Mouse (Mus musculus) limb, embryonic 10.5 days (tissue): ENCODE measurements at regions not wholly inside any gene's neighbourhood (a gene's known extent, or its start where the extent isn't known, plus 50 kb on each side); places are given as distances from the start of the nearest gene placed in this dataset.

Source experiments
- DNase-seq: peaks from one replicate; pipeline ENCODE4 v3.0.0-alpha.2; 2017; ENCODE audit warnings: low spot score
- H3K27ac ChIP-seq: fragments of 300-500 bp; sonication (generic); 2 replicates; pipeline ENCODE4 v1.5.1; 2016; ENCODE audit warnings: mild to moderate bottlenecking
- H3K27me3 ChIP-seq: fragments of 300-500 bp; sonication (generic); 2 replicates; pipeline ENCODE4 v1.6.1; 2016; ENCODE audit warnings: low read depth, mild to moderate bottlenecking; ENCODE audit not compliant: poor library complexity, severe bottlenecking
- H3K36me3 ChIP-seq: fragments of 300-500 bp; sonication (generic); 2 replicates; pipeline ENCODE4 v1.6.1; 2016; ENCODE audit warnings: mild to moderate bottlenecking, moderate library complexity
- H3K4me1 ChIP-seq: fragments of 300-500 bp; sonication (generic); 2 replicates; pipeline ENCODE4 v1.6.1; 2016
- H3K4me3 ChIP-seq: fragments of 300-500 bp; sonication (generic); 2 replicates; pipeline ENCODE4 v1.5.1; 2016; ENCODE audit warnings: mild to moderate bottlenecking, moderate library complexity
- H3K9me3 ChIP-seq: fragments of 300-500 bp; sonication (generic); replicated peaks from 2 replicates; pipeline ENCODE4 v1.6.1; 2016; ENCODE audit warnings: mild to moderate bottlenecking
- WGBS: fragments of 180-500 bp; shearing (Covaris S2); methylation state at CpG from one replicate; pipeline ENCODE4 v1.1.7; 2016; 5-methylcytosine and 5-hydroxymethylcytosine counted together

- no peaks in the 10 kb centered on the region for H3K4me1 ChIP-seq
- no peak for DNase-seq
- no peaks in the 10 kb centered on the region for H3K9me3 ChIP-seq
- no peak overlapping the region for H3K27ac ChIP-seq
- H3K27me3 ChIP-seq, result no peaks in the 10 kb centered on the region
- no peaks in the 10 kb centered on the region for H3K36me3 ChIP-seq
- H3K4me3 ChIP-seq, result no peak overlapping the region
Observed at GRCm38 (mm10) chr11:25421486-25421885, 789.1 kb downstream of the 5730522E02Rik start.

- Histone ChIP-seq H3K4me1 (no peaks in the 10 kb centered on the region), H3K27ac (no peak overlapping the region), H3K27me3 (no peaks in the 10 kb centered on the region), H3K4me3 (no peak overlapping the region), H3K9me3 (no peaks in the 10 kb centered on the region), H3K36me3 (no peaks in the 10 kb centered on the region)
- WGBS, result 89% methylated on average over 4 of the region's 4 CpGs
- no peak for DNase-seq
Observed at GRCm38 (mm10) chr11:25410403-25411090, 800.0 kb downstream of the 5730522E02Rik start.

- Histone ChIP-seq H3K27ac (no peak overlapping the region), H3K4me3 (no peak overlapping the region), H3K36me3 (no peaks in the 10 kb centered on the region), H3K9me3 (no peaks in the 10 kb centered on the region), H3K4me1 (no peaks in the 10 kb centered on the region), H3K27me3 (no peaks in the 10 kb centered on the region)
- WGBS, result 74% methylated on average over 2 of the region's 2 CpGs
- no peak for DNase-seq
Observed at GRCm38 (mm10) chr11:25391649-25392048, 818.9 kb downstream of the 5730522E02Rik start.

GRCm38 (mm10) chr11:25367111-25367510, 843.5 kb downstream of the 5730522E02Rik start:
- Histone ChIP-seq H3K27ac (no peak overlapping the region), H3K27me3 (no peaks in the 10 kb centered on the region), H3K4me1 (no peaks in the 10 kb centered on the region), H3K36me3 (no peaks in the 10 kb centered on the region), H3K9me3 (no peaks in the 10 kb centered on the region), H3K4me3 (no peak overlapping the region)
- 85% methylated on average over 2 of the region's 2 CpGs for WGBS
- DNase-seq, result no peak

GRCm38 (mm10) chr11:25365433-25365832, 845.1 kb downstream of the 5730522E02Rik start:
- no peak for DNase-seq
- WGBS, result 77% methylated on average over 6 of the region's 6 CpGs

GRCm38 (mm10) chr11:25359723-25360122, 850.8 kb downstream of the 5730522E02Rik start:
- H3K27ac ChIP-seq, result no peak overlapping the region
- WGBS, result 84% methylated on average over 1 of the region's 1 CpGs
- DNase-seq, result no peak
- H3K27me3 ChIP-seq, result no peaks in the 10 kb centered on the region
- no peak overlapping the region for H3K4me3 ChIP-seq
- H3K4me1 ChIP-seq, result peaks cover 20% of the 10 kb centered on the region
- H3K9me3 ChIP-seq, result no peaks in the 10 kb centered on the region
- H3K36me3 ChIP-seq, result no peaks in the 10 kb centered on the region

More at GRCm38 (mm10) chr11:25365433-25365832, 845.1 kb downstream of the 5730522E02Rik start:
- Histone ChIP-seq H3K27ac (no peak overlapping the region), H3K36me3 (no peaks in the 10 kb centered on the region), H3K4me3 (no peak overlapping the region), H3K9me3 (no peaks in the 10 kb centered on the region), H3K4me1 (no peaks in the 10 kb centered on the region), H3K27me3 (no peaks in the 10 kb centered on the region)

GRCm38 (mm10) chr11:25357717-25358411, 852.7 kb downstream of the 5730522E02Rik start:
- Histone ChIP-seq H3K4me3 (peak overlapping the region; percentile 41), H3K27ac (no peak overlapping the region), H3K9me3 (no peaks in the 10 kb centered on the region), H3K4me1 (peaks cover 20% of the 10 kb centered on the region), H3K36me3 (no peaks in the 10 kb centered on the region), H3K27me3 (no peaks in the 10 kb centered on the region)
- peak; percentile 32 for DNase-seq
- WGBS, result 35% methylated on average over 10 of the region's 10 CpGs

- Histone ChIP-seq H3K9me3 (no peaks in the 10 kb centered on the region), H3K4me1 (peaks cover 20% of the 10 kb centered on the region), H3K27ac (peak overlapping the region; percentile 46; the same call in 1 of the 2 replicates), H3K4me3 (peak overlapping the region; percentile 41), H3K36me3 (no peaks in the 10 kb centered on the region), H3K27me3 (no peaks in the 10 kb centered on the region)
- 24% methylated on average over 19 of the region's 19 CpGs for WGBS
- peak; percentile 37 for DNase-seq
Observed at GRCm38 (mm10) chr11:25356671-25357586, 853.6 kb downstream of the 5730522E02Rik start.

- DNase-seq, result no peak
- H3K36me3 ChIP-seq, result no peaks in the 10 kb centered on the region
- H3K9me3 ChIP-seq, result no peaks in the 10 kb centered on the region
Observed at GRCm38 (mm10) chr11:25335667-25336066, 874.9 kb downstream of the 5730522E02Rik start.

GRCm38 (mm10) chr11:25330696-25331095, 879.9 kb downstream of the 5730522E02Rik start:
- Histone ChIP-seq H3K9me3 (no peaks in the 10 kb centered on the region), H3K4me1 (no peaks in the 10 kb centered on the region), H3K27me3 (no peaks in the 10 kb centered on the region), H3K36me3 (no peaks in the 10 kb centered on the region), H3K27ac (no peak overlapping the region), H3K4me3 (no peak overlapping the region)
- DNase-seq, result no peak
- WGBS, result 92% methylated on average over 4 of the region's 4 CpGs

More at GRCm38 (mm10) chr11:25335667-25336066, 874.9 kb downstream of the 5730522E02Rik start:
- Histone ChIP-seq H3K4me3 (no peak overlapping the region), H3K27me3 (no peaks in the 10 kb centered on the region), H3K27ac (no peak overlapping the region), H3K4me1 (no peaks in the 10 kb centered on the region)
- WGBS, result 95% methylated on average over 2 of the region's 2 CpGs

- Histone ChIP-seq H3K27me3 (no peaks in the 10 kb centered on the region), H3K4me3 (no peak overlapping the region), H3K36me3 (no peaks in the 10 kb centered on the region), H3K27ac (no peak overlapping the region), H3K4me1 (no peaks in the 10 kb centered on the region), H3K9me3 (no peaks in the 10 kb centered on the region)
- DNase-seq, result no peak
Observed at GRCm38 (mm10) chr11:25322426-25322825, 888.1 kb downstream of the 5730522E02Rik start.

- Histone ChIP-seq H3K9me3 (no peaks in the 10 kb centered on the region), H3K27me3 (no peaks in the 10 kb centered on the region), H3K4me3 (no peak overlapping the region), H3K4me1 (no peaks in the 10 kb centered on the region), H3K27ac (no peak overlapping the region), H3K36me3 (no peaks in the 10 kb centered on the region)
- WGBS, result 87% methylated on average over 4 of the region's 4 CpGs
- DNase-seq, result no peak
Observed at GRCm38 (mm10) chr11:25321494-25321893, 889.1 kb downstream of the 5730522E02Rik start.

GRCm38 (mm10) chr11:25314645-25315044, 895.9 kb downstream of the 5730522E02Rik start:
- Histone ChIP-seq H3K4me1 (peaks cover 15% of the 10 kb centered on the region), H3K4me3 (no peak overlapping the region), H3K27ac (no peak overlapping the region), H3K27me3 (no peaks in the 10 kb centered on the region), H3K9me3 (no peaks in the 10 kb centered on the region), H3K36me3 (no peaks in the 10 kb centered on the region)
- DNase-seq, result no peak
- WGBS, result 74% methylated on average over 10 of the region's 10 CpGs
